Mouse (Mus musculus): ENCODE results near the gene Pnpla7. TPM values are rescaled to one million over a fixed set of nuclear protein-coding genes. Genes with fewer than 3 reads are reported as not detected.
A peak's percentile ranks its signal among the peaks of the same experiment; 100 is the strongest.

Gene Pnpla7
- polyA plus RNA-seq, 1 experiment: 50.4 TPM

DNA sequence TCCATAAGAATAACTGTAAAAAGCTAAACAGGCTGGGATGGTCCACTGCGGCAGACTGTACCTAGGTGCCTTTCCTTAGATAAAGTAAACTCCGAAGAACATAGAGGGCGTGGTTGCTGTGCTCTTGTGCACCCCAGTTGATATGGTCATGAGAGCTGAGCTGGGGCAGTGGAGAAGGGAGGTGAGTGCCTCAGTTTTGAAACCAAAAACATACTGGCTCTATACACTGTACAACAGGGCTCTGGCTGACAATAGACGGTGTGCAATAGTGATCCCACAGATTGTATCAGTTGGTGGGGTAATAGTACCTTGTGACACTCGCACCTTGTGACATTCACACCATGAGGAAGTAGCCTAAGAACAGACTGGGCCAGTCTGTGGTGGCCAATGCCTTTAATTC lies 1.1 kb downstream of the Pnpla7 start:
- Histone ChIP-seq H3K27me3 (ENCODE audit: control insufficient read depth, insufficient read depth, low read length) (no peaks in the 10 kb centered on the region), H3K4me3 (ENCODE audit: extremely low read depth, insufficient read depth, insufficient read length) (no peak overlapping the region), H3K36me3 (ENCODE audit: control insufficient read depth, insufficient read depth, low read length) (peaks cover 13% of the 10 kb centered on the region), H3K27ac (ENCODE audit: insufficient read depth, low read length) (no peak overlapping the region), H3K4me1 (ENCODE audit: control insufficient read depth, insufficient read depth, insufficient read length) (peaks cover 5% of the 10 kb centered on the region; the same call in 1 of the 2 replicates)
- no peak for TF ChIP-seq CTCF (IDR thresholded peaks at IDR 0.05; ENCODE audit: extremely low read depth, insufficient read depth, insufficient read length, insufficient replicate concordance)
- TF ChIP-seq POLR2A (IDR thresholded peaks at IDR 0.05; ENCODE audit: low read depth, low read length): no peak
- no peak for DNase-seq (ENCODE audit: low read depth in 1 of 2, low spot score in 2 of 2)
- WGBS: 68% methylated on average over 5 of the region's 5 CpGs

DNA sequence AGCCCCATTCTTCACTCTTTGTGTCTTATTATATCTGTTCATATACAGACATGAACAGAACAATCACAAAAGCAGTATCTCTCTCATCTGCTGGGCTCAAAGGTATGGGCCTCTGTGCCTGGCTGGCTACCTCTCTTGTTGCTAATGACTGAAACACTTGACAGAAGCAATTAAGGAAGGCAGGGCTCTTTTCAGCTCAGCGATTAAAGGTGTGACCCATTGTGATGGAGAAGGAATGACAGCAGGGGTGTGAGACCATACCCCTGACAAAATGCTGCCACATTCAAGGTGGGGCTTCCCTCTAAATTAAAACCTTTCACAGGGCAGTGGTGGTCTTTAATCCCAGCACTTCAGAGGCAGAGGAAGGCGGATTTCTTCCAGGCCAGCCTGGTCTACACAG lies 11.9 kb downstream of the Pnpla7 start:
- whole genome bisulfite sequencing: 86% methylated on average over 2 of the region's 2 CpGs
- Histone ChIP-seq H3K4me3 (ENCODE audit: extremely low read depth, insufficient read depth, insufficient read length) (no peak overlapping the region), H3K36me3 (ENCODE audit: control insufficient read depth, insufficient read depth, low read length) (peaks cover 33% of the 10 kb centered on the region), H3K27me3 (ENCODE audit: control insufficient read depth, insufficient read depth, low read length) (no peaks in the 10 kb centered on the region), H3K27ac (ENCODE audit: insufficient read depth, low read length) (no peak overlapping the region), H3K4me1 (ENCODE audit: control insufficient read depth, insufficient read depth, insufficient read length) (no peaks in the 10 kb centered on the region)
- no peak for TF ChIP-seq CTCF (IDR thresholded peaks at IDR 0.05; ENCODE audit: extremely low read depth, insufficient read depth, insufficient read length, insufficient replicate concordance)
- no peak for TF ChIP-seq POLR2A (IDR thresholded peaks at IDR 0.05; ENCODE audit: low read depth, low read length)
- DNase-seq (ENCODE audit: low read depth in 1 of 2, low spot score in 2 of 2): no peak

DNA sequence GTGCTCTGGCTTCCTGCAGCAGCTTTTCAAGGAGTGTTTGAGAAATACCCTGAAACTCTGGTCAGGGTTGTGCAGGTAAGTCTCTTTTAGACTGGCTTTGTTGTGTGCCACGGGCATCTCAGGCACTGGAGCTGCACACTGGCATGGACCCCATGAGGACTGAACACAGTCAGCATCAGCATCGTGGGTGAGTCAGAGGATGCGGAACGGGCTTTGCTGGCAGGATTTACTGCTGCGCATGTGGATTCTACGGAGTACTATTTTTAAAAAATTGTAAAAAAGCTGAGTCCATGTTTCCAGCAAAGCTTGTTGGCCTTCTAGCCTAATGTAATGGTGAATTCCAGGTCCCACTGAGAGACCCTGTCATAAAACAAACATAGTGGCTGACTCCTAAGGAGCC lies 19.5 kb downstream of the Pnpla7 start:
- no peaks in the 10 kb centered on the region for H3K27me3 ChIP-seq (ENCODE audit: control insufficient read depth, insufficient read depth, low read length)
- no peak overlapping the region for H3K27ac ChIP-seq (ENCODE audit: insufficient read depth, low read length)
- no peak for TF ChIP-seq CTCF (IDR thresholded peaks at IDR 0.05; ENCODE audit: extremely low read depth, insufficient read depth, insufficient read length, insufficient replicate concordance)
- TF ChIP-seq POLR2A (IDR thresholded peaks at IDR 0.05; ENCODE audit: low read depth, low read length): no peak
- DNase-seq (ENCODE audit: low read depth in 1 of 2, low spot score in 2 of 2): no peak
- WGBS: 92% methylated on average over 6 of the region's 6 CpGs
- H3K4me3 ChIP-seq (ENCODE audit: extremely low read depth, insufficient read depth, insufficient read length): no peak overlapping the region
- H3K36me3 ChIP-seq (ENCODE audit: control insufficient read depth, insufficient read depth, low read length): peaks cover 35% of the 10 kb centered on the region
- no peaks in the 10 kb centered on the region for H3K4me1 ChIP-seq (ENCODE audit: control insufficient read depth, insufficient read depth, insufficient read length)

DNA sequence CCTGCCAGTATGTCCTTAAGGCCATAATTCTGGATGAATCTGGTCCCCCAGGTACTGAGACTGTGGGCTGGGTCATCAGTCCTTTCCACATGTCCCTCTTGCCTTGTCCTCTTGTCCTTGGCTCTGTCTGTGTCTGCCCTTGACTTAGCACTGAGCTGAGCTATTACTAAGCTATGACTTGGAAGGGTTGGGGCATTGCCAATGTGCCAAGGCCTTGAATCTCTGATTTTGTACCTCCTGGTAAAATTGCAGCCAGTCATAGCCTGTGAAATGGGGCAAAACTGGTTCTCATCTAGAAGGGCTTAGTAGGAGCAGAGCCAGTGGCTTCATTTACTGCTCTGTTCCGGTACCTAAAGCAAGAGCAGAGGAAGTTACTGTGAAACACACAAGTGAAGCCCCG lies 20.6 kb downstream of the Pnpla7 start:
- no peak for DNase-seq (ENCODE audit: low read depth in 1 of 2, low spot score in 2 of 2)
- Histone ChIP-seq H3K27ac (ENCODE audit: insufficient read depth, low read length) (no peak overlapping the region), H3K4me1 (ENCODE audit: control insufficient read depth, insufficient read depth, insufficient read length) (no peaks in the 10 kb centered on the region), H3K27me3 (ENCODE audit: control insufficient read depth, insufficient read depth, low read length) (no peaks in the 10 kb centered on the region), H3K36me3 (ENCODE audit: control insufficient read depth, insufficient read depth, low read length) (peaks cover 36% of the 10 kb centered on the region), H3K4me3 (ENCODE audit: extremely low read depth, insufficient read depth, insufficient read length) (no peak overlapping the region)
- TF ChIP-seq CTCF (IDR thresholded peaks at IDR 0.05; ENCODE audit: extremely low read depth, insufficient read depth, insufficient read length, insufficient replicate concordance) (no peak), POLR2A (IDR thresholded peaks at IDR 0.05; ENCODE audit: low read depth, low read length) (no peak)
- WGBS: 92% methylated on average over 2 of the region's 2 CpGs

DNA sequence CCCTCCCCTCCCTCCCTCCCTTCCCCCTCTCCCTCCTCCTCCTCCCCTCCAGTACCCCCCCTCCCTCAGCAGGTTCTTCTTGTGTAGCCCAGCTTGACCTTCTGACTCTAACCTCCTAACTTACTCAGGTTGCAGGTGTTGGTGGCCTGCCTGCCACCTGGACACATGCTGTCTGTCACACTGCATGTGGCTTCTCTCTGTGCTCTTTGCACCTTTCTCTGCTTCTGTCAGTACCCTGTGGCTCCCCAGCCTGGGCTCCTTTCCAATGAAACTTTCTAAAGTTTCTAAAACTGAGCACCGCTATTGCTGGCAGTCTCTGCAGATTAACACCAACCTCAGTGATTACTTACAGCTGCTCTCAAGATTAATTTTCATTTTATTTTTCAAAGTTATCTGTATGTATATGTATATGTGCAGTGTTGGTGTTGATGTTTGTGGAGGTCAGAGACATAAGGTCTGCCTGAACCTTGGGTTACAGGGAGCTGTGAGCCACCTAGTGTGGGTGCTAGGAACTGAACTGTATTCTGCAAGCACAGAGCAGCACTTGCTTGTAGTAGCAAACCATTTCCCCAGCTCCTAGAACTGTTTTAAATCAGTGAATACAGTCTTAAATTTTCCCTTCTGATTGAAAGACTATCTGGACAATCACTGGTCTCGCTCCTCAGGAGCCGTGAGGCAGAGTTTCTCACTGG lies 24.9 kb downstream of the Pnpla7 start:
- DNase-seq (ENCODE audit: low read depth in 1 of 2, low spot score in 2 of 2): peak in 1 of 2 experiments; percentile 25
- H3K27me3 ChIP-seq (ENCODE audit: control insufficient read depth, insufficient read depth, low read length): no peaks in the 10 kb centered on the region

DNA sequence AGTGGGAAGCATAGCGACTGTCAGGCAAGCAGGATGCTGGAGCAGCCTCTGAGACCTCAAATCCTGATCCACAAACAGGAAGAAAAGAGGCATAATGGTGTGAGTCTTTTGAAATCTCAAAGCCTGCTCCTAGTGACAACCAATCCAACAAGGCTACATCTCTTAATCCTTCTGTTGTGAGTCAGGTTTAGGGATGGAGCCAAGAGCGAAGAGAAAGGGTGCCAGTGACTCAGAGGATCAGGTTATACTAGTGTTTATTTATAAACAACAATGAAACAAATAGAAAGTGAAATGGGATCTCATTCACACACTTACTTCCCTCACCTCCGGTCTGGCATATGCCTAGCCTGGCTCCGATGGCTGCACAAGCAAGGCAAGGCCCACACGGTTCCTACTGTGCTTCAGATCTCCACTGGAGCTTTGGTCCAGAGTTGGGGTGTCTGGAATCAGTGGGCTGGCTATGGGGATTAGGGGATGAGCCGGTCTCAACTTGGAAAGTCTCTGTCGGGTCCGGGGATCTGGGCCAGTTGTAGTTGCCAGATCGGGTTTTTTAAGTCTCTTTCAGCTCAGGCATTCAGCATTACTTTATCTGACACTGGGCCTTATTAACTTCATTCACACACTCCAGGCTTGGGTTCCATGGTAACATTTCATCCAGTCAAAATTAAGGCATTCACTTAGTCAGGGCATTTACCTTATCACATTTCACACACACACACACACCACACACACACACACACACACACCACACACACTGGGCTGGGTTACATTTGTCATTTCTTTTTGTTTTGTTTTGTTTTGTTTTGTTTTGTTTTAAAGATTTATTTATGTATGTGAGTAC lies 28.3 kb downstream of the Pnpla7 start:
- 94% methylated on average over 9 of the region's 9 CpGs for WGBS
- TF ChIP-seq CTCF (IDR thresholded peaks at IDR 0.05; ENCODE audit: extremely low read depth, insufficient read depth, insufficient read length, insufficient replicate concordance) (no peak), POLR2A (IDR thresholded peaks at IDR 0.05; ENCODE audit: low read depth, low read length) (no peak)
- no peak overlapping the region for H3K27ac ChIP-seq (ENCODE audit: insufficient read depth, low read length)
- no peak overlapping the region for H3K4me3 ChIP-seq (ENCODE audit: extremely low read depth, insufficient read depth, insufficient read length)
- no peaks in the 10 kb centered on the region for H3K4me1 ChIP-seq (ENCODE audit: control insufficient read depth, insufficient read depth, insufficient read length)
- H3K27me3 ChIP-seq (ENCODE audit: control insufficient read depth, insufficient read depth, low read length): no peaks in the 10 kb centered on the region
- DNase-seq (ENCODE audit: low read depth in 1 of 2, low spot score in 2 of 2): no peak
- peaks cover 19% of the 10 kb centered on the region for H3K36me3 ChIP-seq (ENCODE audit: control insufficient read depth, insufficient read depth, low read length)

More for the DNA sequence above, 24.9 kb downstream of the Pnpla7 start:
- Histone ChIP-seq H3K27ac (ENCODE audit: insufficient read depth, low read length) (no peak overlapping the region), H3K4me3 (ENCODE audit: extremely low read depth, insufficient read depth, insufficient read length) (no peak overlapping the region), H3K4me1 (ENCODE audit: control insufficient read depth, insufficient read depth, insufficient read length) (no peaks in the 10 kb centered on the region), H3K36me3 (ENCODE audit: control insufficient read depth, insufficient read depth, low read length) (peaks cover 41% of the 10 kb centered on the region)
- no peak for TF ChIP-seq CTCF (IDR thresholded peaks at IDR 0.05; ENCODE audit: extremely low read depth, insufficient read depth, insufficient read length, insufficient replicate concordance)
- TF ChIP-seq POLR2A (IDR thresholded peaks at IDR 0.05; ENCODE audit: low read depth, low read length): no peak
- 97% methylated on average over 3 of the region's 3 CpGs for WGBS

Measured in spleen, adult 2 months (tissue).